15 mouse cellular contexts compared by ENCODE assay signal in the genomic region with DNA sequence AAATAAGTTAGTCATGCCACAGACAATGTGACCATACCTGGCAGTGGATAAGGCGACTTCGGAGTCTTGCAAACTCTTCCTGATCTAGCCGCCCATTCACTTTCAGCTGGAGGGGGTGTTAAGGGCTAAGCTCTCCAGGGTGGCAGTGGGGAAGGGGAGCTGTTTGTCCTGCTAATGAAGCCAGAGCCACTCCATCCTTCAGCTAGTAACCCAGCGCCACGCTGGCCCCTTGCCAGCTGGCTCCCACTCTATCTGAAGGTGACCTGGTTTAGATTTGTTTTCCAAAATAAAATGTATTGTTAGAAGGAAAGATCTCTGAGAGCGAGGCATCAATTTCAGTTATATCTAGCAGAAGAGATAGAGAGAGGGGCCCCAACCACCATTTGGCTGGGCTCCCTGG.
DNase-seq lines count a peak whose midpoint lies in the region; ATAC-seq lines count a peak whose summit lies in the region.
"Had no signal": no experiment of that assay in that cellular context is flagged by ENCODE, and none has a peak within 500 bp of the region (broad histone marks: within the 10 kb centered on the region; RNA-seq: fewer than 3 reads in every experiment).

No protein-coding gene starts in this region.

- no peak overlapping the region for H3K4me3 ChIP-seq in heart, embryonic 15.5 days
- H3K4me3 ChIP-seq in neural tube, embryonic 11.5 days (ENCODE audit: low read depth, low read length): no peak overlapping the region
- no peak overlapping the region for H3K4me3 ChIP-seq in hindbrain, embryonic 12.5 days
- H3K4me3 ChIP-seq: embryonic facial prominence, embryonic 10.5 days; liver, embryonic 12.5 days; megakaryocyte, embryonic 14.5 days had no signal

- 36% methylated on average over 6 of the region's 6 CpGs for WGBS in heart, embryonic 15.5 days
- 38% methylated on average over 6 of the region's 6 CpGs for WGBS in neural tube, embryonic 11.5 days
- 44% methylated on average over 6 of the region's 6 CpGs for WGBS in hindbrain, embryonic 12.5 days

- peaks cover 13% of the 10 kb centered on the region for H3K4me1 ChIP-seq in heart, embryonic 15.5 days (replicated peaks)
- peaks cover 4% of the 10 kb centered on the region for H3K4me1 ChIP-seq in neural tube, embryonic 11.5 days (ENCODE audit: control insufficient read depth, insufficient read depth, low read length)
- peaks cover 20% of the 10 kb centered on the region; the same call in 1 of the 2 replicates for H3K4me1 ChIP-seq in hindbrain, embryonic 12.5 days
- H3K4me1 ChIP-seq: embryonic facial prominence, embryonic 10.5 days; liver, embryonic 12.5 days; megakaryocyte, embryonic 14.5 days had no signal

- H3K4me2 ChIP-seq in heart, embryonic 15.5 days: no peak overlapping the region
- H3K4me2 ChIP-seq in neural tube, embryonic 11.5 days (ENCODE audit: low read depth): no peak overlapping the region
- no peak overlapping the region for H3K4me2 ChIP-seq in hindbrain, embryonic 12.5 days (replicated peaks)
- H3K4me2 ChIP-seq: liver, embryonic 12.5 days had no signal

- H3K27ac ChIP-seq in heart, embryonic 15.5 days: no peak overlapping the region
- H3K27ac ChIP-seq in neural tube, embryonic 11.5 days (ENCODE audit: low read depth, low read length): peak overlapping the region; percentile 1; the same call in 1 of the 2 replicates
- peak overlapping the region; percentile 55; the same call in 1 of the 2 replicates for H3K27ac ChIP-seq in hindbrain, embryonic 12.5 days
- H3K27ac ChIP-seq: embryonic facial prominence, embryonic 10.5 days; liver, embryonic 12.5 days had no signal

- no peaks in the 10 kb centered on the region for H3K36me3 ChIP-seq in heart, embryonic 15.5 days
- no peaks in the 10 kb centered on the region for H3K36me3 ChIP-seq in neural tube, embryonic 11.5 days (ENCODE audit: control insufficient read depth, insufficient read depth, low read length)
- no peaks in the 10 kb centered on the region for H3K36me3 ChIP-seq in hindbrain, embryonic 12.5 days
- H3K36me3 ChIP-seq: embryonic facial prominence, embryonic 10.5 days; liver, embryonic 12.5 days had no signal

- no peak overlapping the region for H3K9ac ChIP-seq in heart, embryonic 15.5 days
- H3K9ac ChIP-seq in neural tube, embryonic 11.5 days (ENCODE audit: low read length): no peak overlapping the region
- no peak overlapping the region for H3K9ac ChIP-seq in hindbrain, embryonic 12.5 days
- H3K9ac ChIP-seq: liver, embryonic 12.5 days had no signal

- no peaks in the 10 kb centered on the region for H3K27me3 ChIP-seq in heart, embryonic 15.5 days
- H3K27me3 ChIP-seq in neural tube, embryonic 11.5 days (ENCODE audit: control insufficient read depth, insufficient read depth, low read length): no peaks in the 10 kb centered on the region
- H3K27me3 ChIP-seq in hindbrain, embryonic 12.5 days: no peaks in the 10 kb centered on the region
- H3K27me3 ChIP-seq: liver, embryonic 12.5 days had no signal

- peak; percentile 35; the same call in 1 of the 2 replicates for ATAC-seq in heart, embryonic 15.5 days (replicated peaks; ENCODE audit: insufficient number of reproducible peaks, insufficient read depth, low FRiP score, low read depth)
- 0 out of 2 replicates have a peak, but pooled peaks have one; percentile 22 for ATAC-seq in neural tube, embryonic 11.5 days (ENCODE audit: insufficient read depth, low FRiP score, low TSS enrichment)
- ATAC-seq in hindbrain, embryonic 12.5 days (ENCODE audit: low FRiP score): peak; percentile 51; the same call in 1 of the 2 replicates
- ATAC-seq in erythroid progenitor cell, adult 5-6 weeks (replicated peaks; ENCODE audit: low FRiP score, poor library complexity, severe bottlenecking): no peak
- ATAC-seq: liver, embryonic 12.5 days; lung, postnatal 0 days had no signal

- intact Hi-C loops in heart, postnatal 36 days (cut with DNase I): no loop called here

- no peak for DNase-seq in heart, postnatal 36 days
- no peak for DNase-seq in neural tube, embryonic 11.5 days (ENCODE audit: low spot score)
- DNase-seq in neural tube, embryonic 10.5 days (ENCODE audit: extremely low spot score, low spot score): no peak
- DNase-seq in layer of hippocampus, postnatal 36 days: no peak
- DNase-seq in thymus, postnatal 0 days (ENCODE audit: low spot score): no peak
- DNase-seq: layer of hippocampus, adult 9-11 months; right cerebral cortex, adult 18-20 months; thymus, postnatal 4 days had no signal

- H3K9me3 ChIP-seq in heart, embryonic 15.5 days (replicated peaks): no peaks in the 10 kb centered on the region
- no peaks in the 10 kb centered on the region for H3K9me3 ChIP-seq in neural tube, embryonic 11.5 days (ENCODE audit: control insufficient read depth, low read length)
- no peaks in the 10 kb centered on the region for H3K9me3 ChIP-seq in hindbrain, embryonic 12.5 days (replicated peaks)
- H3K9me3 ChIP-seq: embryonic facial prominence, embryonic 10.5 days; liver, embryonic 12.5 days had no signal
